Mouse (Mus musculus): ENCODE data around the gene Arvcf. TPM values are rescaled to one million over a fixed set of nuclear protein-coding genes. Genes with fewer than 3 reads are reported as not detected.

The Arvcf gene
- polyA plus RNA-seq, 2 experiments = 6.4 to 7.4 TPM

DNA sequence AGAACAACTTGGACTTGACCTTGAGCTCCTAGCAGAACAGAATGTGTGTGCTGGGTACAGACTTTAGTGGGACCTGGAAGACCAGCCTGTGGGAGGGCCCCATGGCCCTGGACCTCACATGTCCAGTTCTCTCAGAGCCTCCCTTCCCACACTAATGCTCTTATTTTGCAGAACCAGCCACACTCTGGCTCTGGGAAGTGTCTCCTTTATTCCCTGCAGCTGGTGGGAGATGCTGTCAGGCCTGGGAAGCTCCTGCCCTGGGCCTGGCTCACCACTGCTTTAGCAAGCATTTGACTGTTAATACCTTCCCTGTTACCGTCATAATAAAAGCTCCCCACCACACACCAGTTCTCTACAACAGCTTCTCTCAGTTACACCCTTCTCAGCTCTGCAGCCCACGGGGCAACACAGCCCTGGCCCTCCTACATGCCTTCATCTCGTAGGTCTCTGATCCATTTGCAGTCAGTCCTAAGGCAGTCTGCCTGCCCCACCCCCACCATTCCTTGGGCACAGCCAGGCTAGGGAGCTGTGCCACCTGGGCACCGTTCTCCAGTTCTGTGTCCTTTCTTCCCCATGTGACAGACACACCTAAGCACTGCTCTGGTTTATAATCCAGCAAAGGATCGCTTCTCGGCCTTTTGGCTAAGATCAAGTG, 12.3 kb downstream of the Arvcf start:
- no peaks in the 10 kb centered on the region for H3K27me3 ChIP-seq (ENCODE audit: control insufficient read depth, insufficient read depth, low read length)

GRCm38 (mm10) chr16:18362948-18363347, 15.0 kb downstream of the Arvcf start:
- Histone ChIP-seq H3K9ac (replicated peaks) (no peak overlapping the region), H3K9me3 (ENCODE audit: control insufficient read depth, low read length) (no peaks in the 10 kb centered on the region), H3K4me3 (ENCODE audit: insufficient read depth in 1 of 2, low read depth in 2 of 2, low read length in 2 of 2) (no peak overlapping the region), H3K4me1 (replicated peaks; ENCODE audit: control insufficient read depth in 2 of 2, insufficient read depth in 2 of 2, low read length in 1 of 2) (no peaks in the 10 kb centered on the region), H3K27me3 (ENCODE audit: control insufficient read depth, insufficient read depth, low read length) (no peaks in the 10 kb centered on the region), H3K36me3 (replicated peaks; ENCODE audit: control insufficient read depth, insufficient read depth, low read depth) (no peaks in the 10 kb centered on the region), H3K4me2 (ENCODE audit: low read depth) (no peak overlapping the region), H3K27ac (no peak overlapping the region)
- TF ChIP-seq EP300 (IDR thresholded peaks at IDR 0.05; ENCODE audit: low read depth) = no peak
- no peak for TF ChIP-seq CTCF (IDR thresholded peaks at IDR 0.05; ENCODE audit: low read depth)
- 67% methylated on average over 8 of the region's 8 CpGs for WGBS (ENCODE audit: insufficient replicate concordance)
- DNase-seq (ENCODE audit: low read depth in 3 of 3, low spot score in 3 of 3) = no peak
- no peak for ATAC-seq (ENCODE audit: insufficient read depth)

More for the DNA sequence above, 12.3 kb downstream of the Arvcf start:
- DNase-seq (ENCODE audit: low read depth in 3 of 3, low spot score in 3 of 3) = no peak
- ATAC-seq (ENCODE audit: insufficient read depth) = no peak
- Histone ChIP-seq H3K4me1 (replicated peaks; ENCODE audit: control insufficient read depth in 2 of 2, insufficient read depth in 2 of 2, low read length in 1 of 2) (0 out of 4 replicates have a peak, but pooled peaks cover 0 to 4% of the 10 kb centered on the region in 2 experiments), H3K4me3 (ENCODE audit: insufficient read depth in 1 of 2, low read depth in 2 of 2, low read length in 2 of 2) (no peak overlapping the region), H3K9me3 (ENCODE audit: control insufficient read depth, low read length) (no peaks in the 10 kb centered on the region), H3K27ac (no peak overlapping the region), H3K36me3 (replicated peaks; ENCODE audit: control insufficient read depth, insufficient read depth, low read depth) (no peaks in the 10 kb centered on the region), H3K9ac (replicated peaks) (no peak overlapping the region), H3K4me2 (ENCODE audit: low read depth) (no peak overlapping the region)
- TF ChIP-seq CTCF (IDR thresholded peaks at IDR 0.05; ENCODE audit: low read depth) (no peak), EP300 (IDR thresholded peaks at IDR 0.05; ENCODE audit: low read depth) (no peak)
- WGBS (ENCODE audit: insufficient replicate concordance) = 71% methylated on average over 6 of the region's 6 CpGs

GRCm38 (mm10) chr16:18366849-18367248, 18.9 kb downstream of the Arvcf start:
- ATAC-seq (ENCODE audit: insufficient read depth) = no peak
- H3K4me1 ChIP-seq (replicated peaks; ENCODE audit: control insufficient read depth in 2 of 2, insufficient read depth in 2 of 2, low read length in 1 of 2) = peaks cover 5 to 8% of the 10 kb centered on the region in 2 experiments; a peak in 3 of 4 replicates
- H3K9ac ChIP-seq (replicated peaks) = no peak overlapping the region
- WGBS (ENCODE audit: insufficient replicate concordance) = 78% methylated on average over 4 of the region's 4 CpGs
- no peak overlapping the region for H3K27ac ChIP-seq
- no peak overlapping the region for H3K4me2 ChIP-seq (ENCODE audit: low read depth)
- no peak overlapping the region for H3K4me3 ChIP-seq (ENCODE audit: insufficient read depth in 1 of 2, low read depth in 2 of 2, low read length in 2 of 2)
- no peaks in the 10 kb centered on the region for H3K27me3 ChIP-seq (ENCODE audit: control insufficient read depth, insufficient read depth, low read length)
- TF ChIP-seq CTCF (IDR thresholded peaks at IDR 0.05; ENCODE audit: low read depth) (no peak), EP300 (IDR thresholded peaks at IDR 0.05; ENCODE audit: low read depth) (no peak)
- H3K36me3 ChIP-seq (replicated peaks; ENCODE audit: control insufficient read depth, insufficient read depth, low read depth) = no peaks in the 10 kb centered on the region
- no peak for DNase-seq (ENCODE audit: low read depth in 3 of 3, low spot score in 3 of 3)
- no peaks in the 10 kb centered on the region for H3K9me3 ChIP-seq (ENCODE audit: control insufficient read depth, low read length)

- Histone ChIP-seq H3K4me3 (ENCODE audit: insufficient read depth in 1 of 2, low read depth in 2 of 2, low read length in 2 of 2) (no peak overlapping the region), H3K4me1 (replicated peaks; ENCODE audit: control insufficient read depth in 2 of 2, insufficient read depth in 2 of 2, low read length in 1 of 2) (peaks cover 5 to 8% of the 10 kb centered on the region in 2 experiments; a peak in 3 of 4 replicates), H3K9ac (replicated peaks) (no peak overlapping the region), H3K27me3 (ENCODE audit: control insufficient read depth, insufficient read depth, low read length) (no peaks in the 10 kb centered on the region), H3K4me2 (ENCODE audit: low read depth) (peak overlapping the region; percentile 9; the same call in 1 of the 2 replicates), H3K27ac (no peak overlapping the region), H3K36me3 (replicated peaks; ENCODE audit: control insufficient read depth, insufficient read depth, low read depth) (no peaks in the 10 kb centered on the region), H3K9me3 (ENCODE audit: control insufficient read depth, low read length) (no peaks in the 10 kb centered on the region)
- ATAC-seq (ENCODE audit: insufficient read depth) = peak; percentile 79; the same call in 1 of the 2 replicates
- TF ChIP-seq CTCF (IDR thresholded peaks at IDR 0.05; ENCODE audit: low read depth) = no peak
- TF ChIP-seq EP300 (IDR thresholded peaks at IDR 0.05; ENCODE audit: low read depth) = peak; percentile 47
- WGBS (ENCODE audit: insufficient replicate concordance) = 10% methylated on average over 3 of the region's 3 CpGs
- no peak for DNase-seq (ENCODE audit: low read depth in 3 of 3, low spot score in 3 of 3)
Observed at GRCm38 (mm10) chr16:18370197-18370596, 22.2 kb downstream of the Arvcf start.

DNA sequence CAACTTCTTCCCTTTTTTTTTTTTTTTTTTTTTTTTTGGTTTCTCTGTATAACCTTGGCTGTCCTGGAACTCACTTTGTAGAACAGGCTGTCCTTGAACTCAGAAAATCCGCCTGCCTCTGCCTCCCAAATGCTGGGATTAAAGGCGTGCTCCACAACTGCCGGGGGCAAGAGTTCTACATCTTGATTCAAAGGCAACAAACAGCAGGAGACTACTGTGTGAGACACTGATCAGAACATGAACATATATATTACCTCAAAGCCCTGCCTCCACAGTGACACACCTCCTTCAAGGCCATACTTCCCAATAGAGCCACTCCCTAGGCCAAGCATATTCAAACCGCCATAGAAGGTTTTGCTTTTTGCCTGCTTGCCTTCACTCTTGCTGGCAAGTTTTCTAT, 25.6 kb downstream of the Arvcf start:
- ATAC-seq (ENCODE audit: insufficient read depth) = no peak
- 73% methylated on average over 4 of the region's 4 CpGs for WGBS (ENCODE audit: insufficient replicate concordance)
- no peak overlapping the region for H3K4me2 ChIP-seq (ENCODE audit: low read depth)

More for the DNA sequence above, 25.6 kb downstream of the Arvcf start:
- no peak overlapping the region for H3K27ac ChIP-seq
- no peak overlapping the region for H3K9ac ChIP-seq (replicated peaks)
- H3K36me3 ChIP-seq (replicated peaks; ENCODE audit: control insufficient read depth, insufficient read depth, low read depth) = no peaks in the 10 kb centered on the region
- H3K4me3 ChIP-seq (ENCODE audit: insufficient read depth in 1 of 2, low read depth in 2 of 2, low read length in 2 of 2) = no peak overlapping the region
- H3K9me3 ChIP-seq (ENCODE audit: control insufficient read depth, low read length) = no peaks in the 10 kb centered on the region
- H3K27me3 ChIP-seq (ENCODE audit: control insufficient read depth, insufficient read depth, low read length) = no peaks in the 10 kb centered on the region
- TF ChIP-seq CTCF (IDR thresholded peaks at IDR 0.05; ENCODE audit: low read depth) (no peak), EP300 (IDR thresholded peaks at IDR 0.05; ENCODE audit: low read depth) (no peak)
- H3K4me1 ChIP-seq (replicated peaks; ENCODE audit: control insufficient read depth in 2 of 2, insufficient read depth in 2 of 2, low read length in 1 of 2) = peaks cover 15 to 17% of the 10 kb centered on the region in 2 experiments
- DNase-seq (ENCODE audit: low read depth in 3 of 3, low spot score in 3 of 3) = no peak
